Mouse (Mus musculus) stomach, postnatal 0 days (tissue): ENCODE data around the gene Gm10031. TPM values are rescaled to one million over a fixed set of nuclear protein-coding genes. Genes with fewer than 3 reads are reported as not detected.
"Not testable (repeated sequence)": the region's sequence is repeated elsewhere in the genome, so short reads cannot be mapped to it uniquely, and the experiment has no call there.

Source experiments
- ATAC-seq: fragments of 200-750 bp; cut with Nextera tagmentation; 2 replicates; pipeline ENCODE4 v1.8.0; 2017; ENCODE audit not compliant: low FRiP score, low TSS enrichment
- DNase-seq: peaks from one replicate; pipeline ENCODE4 v3.0.0-alpha.2; 2016; ENCODE audit warnings: low spot score
- H3K27ac ChIP-seq: fragments of 300-500 bp; sonication (generic); replicated peaks from 2 replicates; pipeline ENCODE4 v1.5.1; 2014; ENCODE audit warnings: mild to moderate bottlenecking, control low read depth
- H3K27me3 ChIP-seq: fragments of 300-500 bp; sonication (generic); 2 replicates; pipeline ENCODE4 v1.6.1; 2014; ENCODE audit warnings: low read length; ENCODE audit not compliant: control insufficient read depth, insufficient read depth
- H3K36me3 ChIP-seq: fragments of 300-500 bp; sonication (generic); 2 replicates; pipeline ENCODE4 v1.6.1; 2014; ENCODE audit warnings: low read length, mixed read lengths; ENCODE audit not compliant: control insufficient read depth, insufficient read depth
- H3K4me1 ChIP-seq: fragments of 300-500 bp; sonication (generic); replicated peaks from 2 replicates; pipeline ENCODE4 v1.6.1; 2014; ENCODE audit warnings: antibody characterized with exemption; ENCODE audit not compliant: control insufficient read depth, insufficient read depth
- H3K4me2 ChIP-seq: fragments of 300-500 bp; sonication (generic); replicated peaks from 2 replicates; pipeline ENCODE4 v1.6.1; 2014; ENCODE audit warnings: low read depth, mild to moderate bottlenecking, control low read depth, moderate library complexity
- H3K4me3 ChIP-seq: fragments of 300-500 bp; sonication (generic); 2 replicates; pipeline ENCODE4 v1.5.1; 2014; ENCODE audit warnings: low read depth, low read length, control low read depth
- H3K9ac ChIP-seq: fragments of 300-500 bp; sonication (generic); 2 replicates; pipeline ENCODE4 v1.6.1; 2014; ENCODE audit warnings: mild to moderate bottlenecking, low read length, control low read depth, mixed read lengths
- H3K9me3 ChIP-seq: fragments of 300-500 bp; sonication (generic); 2 replicates; pipeline ENCODE4 v1.6.1; 2016; ENCODE audit warnings: low read length; ENCODE audit not compliant: control insufficient read depth
- CTCF ChIP-seq: IDR thresholded peaks from 2 replicates; pipeline ENCODE4 v1.5.1; 2016; ENCODE audit warnings: antibody characterized with exemption, low read depth, mild to moderate bottlenecking, moderate library complexity
- EP300 ChIP-seq: optimal IDR thresholded peaks from 2 replicates; pipeline ENCODE3; 2016; ENCODE audit warnings: antibody characterized with exemption
- WGBS: fragments of 180-500 bp; shearing (Covaris S2); extraction: QIAGEN DNeasy Blood & Tissue Kit; methylation state at CpG from one replicate; pipeline ENCODE4 v1.1.7; 2014; 5-methylcytosine and 5-hydroxymethylcytosine counted together
- polyA plus RNA-seq: library from polyadenylated mRNA; unstranded; fragments of >200 nt; fragmentation: Nextera tagmentation; extraction: Ambion mirVana; gene quantifications from 2 replicates; pipeline ENCODE4 v1.2.1, GENCODE M21; 2015

The Gm10031 gene
- polyA plus RNA-seq: 0.53 and 0.62 TPM in 2 replicates

GRCm38 (mm10) chr1:156523842-156524241 is at the start of gene Gm10031:
Gm10031 (plus strand) TSS chr1:156524012.
- H3K9ac ChIP-seq, DNase-seq, H3K4me2 ChIP-seq, H3K9me3 ChIP-seq, H3K27me3 ChIP-seq, H3K4me3 ChIP-seq, H3K27ac ChIP-seq, H3K4me1 ChIP-seq, H3K36me3 ChIP-seq: not testable (repeated sequence)
- peak; percentile 87 for ATAC-seq
- WGBS: 84% methylated on average over 18 of the region's 22 CpGs

GRCm38 (mm10) chr1:156474854-156475253 is 49.0 kb upstream of the Gm10031 start:
- ATAC-seq (no peak), DNase-seq (no peak)
- no peak overlapping the region for H3K9ac ChIP-seq
- H3K4me2 ChIP-seq: no peak overlapping the region
- no peaks in the 10 kb centered on the region for H3K36me3 ChIP-seq
- H3K9me3 ChIP-seq: no peaks in the 10 kb centered on the region
- no peak overlapping the region for H3K27ac ChIP-seq
- H3K4me1 ChIP-seq: no peaks in the 10 kb centered on the region
- TF ChIP-seq EP300 (no peak), CTCF (no peak)
- WGBS: 61% methylated on average over 3 of the region's 3 CpGs
- H3K4me3 ChIP-seq: no peak overlapping the region
- H3K27me3 ChIP-seq: no peaks in the 10 kb centered on the region

DNA sequence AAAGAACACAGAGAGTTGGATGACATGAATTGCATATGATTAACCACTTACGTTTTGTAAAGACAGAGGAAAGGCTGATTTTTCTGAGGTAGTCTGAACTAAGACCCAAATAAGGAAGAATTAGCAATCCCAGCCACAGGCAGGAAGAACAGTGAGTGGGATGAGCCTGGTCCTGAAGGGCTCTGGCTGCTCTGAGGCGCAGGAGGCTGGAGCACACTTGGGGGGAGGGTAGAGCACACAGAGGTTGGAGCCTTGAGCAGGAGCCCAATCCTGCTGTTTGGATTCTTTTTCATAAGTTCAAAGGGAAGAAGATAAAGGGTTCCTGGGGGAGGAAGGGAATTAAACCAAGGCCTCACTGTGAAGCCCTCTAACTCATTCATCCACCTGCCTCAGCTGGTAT is 47.8 kb upstream of the Gm10031 start:
- H3K36me3 ChIP-seq: no peaks in the 10 kb centered on the region
- no peak overlapping the region for H3K4me2 ChIP-seq
- no peak for ATAC-seq
- 67% methylated on average over 2 of the region's 2 CpGs for WGBS
- H3K27ac ChIP-seq: no peak overlapping the region
- no peaks in the 10 kb centered on the region for H3K4me1 ChIP-seq
- no peaks in the 10 kb centered on the region for H3K9me3 ChIP-seq
- H3K9ac ChIP-seq: no peak overlapping the region
- no peak for DNase-seq
- no peak for TF ChIP-seq CTCF
- TF ChIP-seq EP300: no peak
- no peak overlapping the region for H3K4me3 ChIP-seq
- H3K27me3 ChIP-seq: no peaks in the 10 kb centered on the region

DNA sequence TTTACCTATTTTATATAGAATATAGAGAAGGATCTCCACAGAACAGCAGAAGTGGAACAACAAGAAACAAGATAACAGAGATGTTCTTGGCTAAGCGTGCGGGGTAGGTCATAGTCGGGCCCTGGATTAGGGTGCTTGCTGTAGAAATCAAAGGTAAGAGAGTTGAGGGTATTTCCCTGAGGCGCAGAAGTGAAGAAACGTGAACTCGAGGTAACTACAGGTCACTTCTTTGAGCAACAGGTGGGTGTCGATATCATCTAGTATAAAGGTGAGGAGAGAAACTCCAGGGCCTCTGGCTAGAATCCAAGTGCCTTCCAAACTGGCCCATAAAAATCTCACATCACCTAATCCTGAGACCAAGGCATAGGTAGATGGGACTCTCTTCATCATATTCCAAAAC is 47.3 kb upstream of the Gm10031 start:
- ATAC-seq (no peak), DNase-seq (no peak)
- H3K4me2 ChIP-seq: no peak overlapping the region
- no peaks in the 10 kb centered on the region for H3K9me3 ChIP-seq
- no peak for TF ChIP-seq CTCF
- no peak for TF ChIP-seq EP300
- no peaks in the 10 kb centered on the region for H3K36me3 ChIP-seq
- no peak overlapping the region for H3K27ac ChIP-seq
- whole genome bisulfite sequencing: 57% methylated on average over 7 of the region's 7 CpGs
- H3K27me3 ChIP-seq: no peaks in the 10 kb centered on the region
- no peaks in the 10 kb centered on the region for H3K4me1 ChIP-seq
- H3K9ac ChIP-seq: no peak overlapping the region
- no peak overlapping the region for H3K4me3 ChIP-seq

GRCm38 (mm10) chr1:156481826-156482225 is 42.0 kb upstream of the Gm10031 start:
- no peaks in the 10 kb centered on the region for H3K27me3 ChIP-seq
- DNase-seq (no peak), ATAC-seq (no peak)
- no peak overlapping the region for H3K27ac ChIP-seq
- WGBS: 89% methylated on average over 3 of the region's 3 CpGs
- H3K4me3 ChIP-seq: no peak overlapping the region
- no peak overlapping the region for H3K9ac ChIP-seq
- H3K9me3 ChIP-seq: no peaks in the 10 kb centered on the region
- H3K36me3 ChIP-seq: no peaks in the 10 kb centered on the region
- TF ChIP-seq CTCF (no peak), EP300 (no peak)
- no peaks in the 10 kb centered on the region for H3K4me1 ChIP-seq
- H3K4me2 ChIP-seq: no peak overlapping the region

DNA sequence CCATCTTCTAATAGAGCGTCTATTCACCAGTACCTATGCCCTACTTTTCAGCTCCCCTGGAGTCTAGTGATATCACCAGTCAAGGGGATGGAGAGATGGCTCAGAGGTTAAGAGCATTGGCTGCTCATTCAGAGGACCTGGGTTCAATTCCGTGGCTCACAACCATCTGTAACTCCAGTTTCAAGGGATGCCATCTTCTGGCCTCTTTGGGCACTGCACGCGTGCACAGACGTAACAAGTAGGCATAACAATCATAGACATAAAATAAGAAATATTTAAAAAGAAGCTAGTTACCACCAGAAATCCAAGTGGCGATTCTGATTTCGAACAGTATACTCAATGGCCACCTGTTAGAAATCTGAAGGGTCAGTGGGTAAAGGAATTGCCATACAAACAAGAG is 36.3 kb upstream of the Gm10031 start:
- H3K9ac ChIP-seq: no peak overlapping the region
- no peaks in the 10 kb centered on the region for H3K9me3 ChIP-seq
- no peak overlapping the region for H3K4me3 ChIP-seq
- no peak overlapping the region for H3K4me2 ChIP-seq
- H3K4me1 ChIP-seq: no peaks in the 10 kb centered on the region
- no peaks in the 10 kb centered on the region for H3K36me3 ChIP-seq
- no peak overlapping the region for H3K27ac ChIP-seq
- WGBS: 93% methylated on average over 7 of the region's 7 CpGs
- ATAC-seq (no peak), DNase-seq (no peak)
- no peak for TF ChIP-seq CTCF
- no peak for TF ChIP-seq EP300
- no peaks in the 10 kb centered on the region for H3K27me3 ChIP-seq
